Mouse (Mus musculus) granulocyte monocyte progenitor cell, adult 5-6 weeks (primary cell): ENCODE measurements around the gene Map2k2. TPM values are rescaled to one million over a fixed set of nuclear protein-coding genes. Genes with fewer than 3 reads are reported as not detected.
"Not testable (repeated sequence)": the region's sequence is repeated elsewhere in the genome, so short reads cannot be mapped to it uniquely, and the experiment has no call there.

Experiments
- ATAC-seq: replicated peaks from 2 replicates; pipeline ENCODE4 v1.8.0; 2016; ENCODE audit warnings: mild to moderate bottlenecking, moderate TSS enrichment, inconsistent platforms; ENCODE audit not compliant: poor library complexity, severe bottlenecking
- total RNA-seq, 2 experiments: library from RNA; stranded (forward) in 1 of 2; stranded (reverse) in 1 of 2; fragments of 200-712, 200-1000 nt in 1 of 2; fragments of >200 nt in 1 of 2; fragmentation: Nextera tagmentation in 1 of 2; gene quantifications; 2 replicates each; pipeline ENCODE4 v1.2.3; 2014 to 2017

The Map2k2 gene
- total RNA-seq (2014; fragmentation: Nextera tagmentation) = 35.0 and 72.7 TPM in 2 replicates
- total RNA-seq (2017) = 46.7 and 50.8 TPM in 2 replicates

- peak; percentile 82 for ATAC-seq
Measured at GRCm38 (mm10) chr10:81105565-81106112, at the start of gene Map2k2. Map2k2 (plus strand) TSS chr10:81105915.

DNA sequence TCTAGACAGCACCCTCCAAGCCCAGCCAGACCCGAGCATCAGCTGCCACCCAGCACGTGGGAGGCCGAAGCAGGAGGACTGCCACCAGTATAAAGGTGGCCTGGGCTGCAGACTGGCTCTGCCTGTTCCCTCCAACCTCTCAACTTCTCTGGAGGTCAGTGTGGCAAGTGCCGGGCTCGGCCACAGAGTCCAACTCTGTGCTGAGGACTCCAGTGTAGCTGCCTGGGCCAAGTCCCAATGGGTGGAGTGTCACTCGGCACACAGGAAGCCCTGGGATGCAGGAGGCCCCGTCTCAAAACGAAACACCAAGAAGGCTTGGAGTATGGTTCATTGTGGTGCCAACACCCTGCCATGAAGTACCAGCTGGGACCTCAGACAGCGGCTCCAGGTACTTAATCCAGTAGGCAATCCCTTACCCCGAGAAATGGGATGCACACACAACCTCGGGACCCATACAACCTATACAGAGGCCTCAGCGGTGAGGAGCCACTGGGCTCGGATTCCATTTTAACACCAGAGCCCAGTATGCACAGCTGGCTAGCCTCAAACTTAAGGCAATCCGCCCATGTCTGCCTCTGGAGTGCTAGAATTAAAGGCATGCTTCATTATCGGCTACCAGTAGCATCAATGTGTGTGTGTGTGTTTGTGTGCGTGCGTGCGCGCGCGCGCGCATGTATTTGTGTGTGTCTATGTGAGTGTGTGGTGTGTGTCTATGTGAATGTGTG, 48.1 kb upstream of the Map2k2 start:
- no peak for ATAC-seq

DNA sequence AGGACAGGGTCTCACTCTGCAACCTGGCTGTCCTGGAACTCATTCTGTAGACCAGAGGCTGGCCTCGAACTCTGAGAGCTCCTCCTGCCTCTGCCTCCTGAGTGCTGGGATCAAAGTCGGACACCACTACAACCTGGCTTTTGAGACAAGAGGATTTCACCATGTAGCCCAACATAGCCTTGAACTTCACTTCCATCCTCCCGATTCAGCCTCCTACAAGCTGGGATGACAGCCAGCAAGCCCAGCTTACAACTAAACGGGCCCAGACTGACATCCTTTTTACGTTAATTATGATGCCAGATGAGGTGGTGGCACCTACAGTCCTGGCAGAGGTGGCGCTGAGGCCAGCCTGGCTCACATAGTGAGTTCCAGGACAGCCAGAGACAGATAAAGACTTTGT, 46.8 kb upstream of the Map2k2 start:
- no peak for ATAC-seq

- peak; percentile 98 for ATAC-seq
Measured at GRCm38 (mm10) chr10:81059603-81060543, 45.8 kb upstream of the Map2k2 start, which contains the start of gene Sgta. Sgta (minus strand) TSS chr10:81060181.

GRCm38 (mm10) chr10:81062710-81063109, 43.0 kb upstream of the Map2k2 start:
- no peak for ATAC-seq

DNA sequence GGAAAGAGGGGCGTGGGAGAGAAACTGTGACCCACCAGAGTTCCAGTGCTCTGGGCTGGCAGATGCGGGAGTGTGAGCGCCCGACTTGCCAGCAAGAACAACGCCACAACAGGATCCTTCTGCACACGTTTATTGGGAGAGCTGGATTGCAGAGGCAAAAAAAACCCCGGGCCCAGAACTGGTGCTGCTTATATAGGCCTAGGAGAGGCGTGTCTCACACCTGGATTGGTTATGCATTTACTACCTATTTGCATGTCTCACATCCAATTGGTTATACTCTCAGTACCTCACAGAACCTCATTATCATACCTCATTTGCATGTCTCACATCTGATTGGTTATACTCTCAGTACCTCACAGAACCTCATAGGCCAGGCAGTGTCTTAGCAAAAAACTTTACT, 41.2 kb upstream of the Map2k2 start:
- not testable (repeated sequence) for ATAC-seq

- ATAC-seq = no peak
Measured at GRCm38 (mm10) chr10:81068706-81069105, 37.0 kb upstream of the Map2k2 start.

DNA sequence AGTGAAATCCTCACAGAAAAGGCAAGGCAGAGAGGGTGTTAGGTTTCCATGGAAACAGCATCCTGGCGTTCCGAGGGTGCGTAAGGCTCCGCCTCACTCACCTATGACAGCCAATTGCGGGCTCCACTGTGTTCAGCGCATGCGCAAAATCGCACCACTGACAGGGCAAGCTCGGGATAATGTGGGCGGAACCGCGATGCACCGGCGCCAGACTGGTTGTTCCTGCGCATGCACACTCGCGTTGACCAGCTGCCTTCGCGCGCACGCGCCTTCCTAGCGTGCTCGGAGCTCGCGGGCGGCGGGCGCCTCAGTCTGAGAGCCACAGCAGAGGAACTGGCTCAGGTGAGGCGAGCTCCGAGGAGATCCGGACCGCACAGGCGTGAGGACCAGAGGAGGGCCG, 35.9 kb upstream of the Map2k2 start, which contains the start of gene Thop1:
TSS of gene Thop1 (plus strand) at position 200 of the 400 bp plus-strand sequence.
- ATAC-seq = peak; percentile 94

GRCm38 (mm10) chr10:81072290-81072689, 33.4 kb upstream of the Map2k2 start:
- no peak for ATAC-seq

DNA sequence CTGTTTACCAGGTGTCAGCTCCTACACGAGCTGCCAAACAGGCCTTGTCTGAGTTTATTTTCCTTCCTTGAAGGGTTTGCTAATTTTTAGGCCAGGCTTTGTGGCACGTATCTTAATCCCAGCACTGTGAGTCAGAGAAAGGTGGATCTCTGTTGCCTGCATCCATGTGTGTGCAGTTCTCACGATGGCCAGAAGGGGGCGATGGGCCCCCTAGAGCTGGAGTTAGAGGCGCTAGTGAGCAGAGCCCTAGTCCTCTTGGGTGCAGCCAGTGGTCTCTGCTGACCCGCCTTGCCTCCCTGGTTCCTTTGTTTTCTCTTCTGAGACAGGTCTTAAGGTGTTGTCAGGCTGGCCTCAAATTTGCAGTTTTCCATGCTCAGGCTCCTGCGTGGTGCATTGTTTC, 32.3 kb upstream of the Map2k2 start:
- no peak for ATAC-seq

GRCm38 (mm10) chr10:81075734-81076133, 30.0 kb upstream of the Map2k2 start:
- ATAC-seq = no peak

- ATAC-seq = no peak
Measured at GRCm38 (mm10) chr10:81076356-81076755, 29.4 kb upstream of the Map2k2 start.

DNA sequence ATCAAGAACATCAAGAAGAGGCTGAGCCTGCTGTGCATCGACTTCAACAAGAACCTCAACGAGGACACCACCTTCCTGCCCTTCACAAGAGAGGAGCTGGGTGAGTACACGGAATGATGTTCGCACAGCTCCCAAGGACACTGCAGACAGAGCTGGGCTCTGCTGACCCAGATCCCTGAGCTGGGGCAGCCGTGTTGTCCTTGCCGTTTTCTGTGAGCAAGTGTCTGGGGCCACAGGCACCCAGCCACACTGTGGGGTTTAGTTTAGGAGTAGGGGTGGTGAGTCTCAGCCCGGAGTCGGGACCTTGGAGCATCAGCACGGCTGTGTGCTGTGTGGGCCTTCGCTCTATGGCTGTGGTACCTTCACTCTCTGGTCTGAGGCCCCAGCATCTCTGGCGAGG, 27.8 kb upstream of the Map2k2 start:
- no peak for ATAC-seq

GRCm38 (mm10) chr10:81080008-81080655, 25.6 kb upstream of the Map2k2 start:
- no peak for ATAC-seq

- peak; percentile 74 for ATAC-seq
Measured at GRCm38 (mm10) chr10:81082168-81082960, 23.4 kb upstream of the Map2k2 start.

DNA sequence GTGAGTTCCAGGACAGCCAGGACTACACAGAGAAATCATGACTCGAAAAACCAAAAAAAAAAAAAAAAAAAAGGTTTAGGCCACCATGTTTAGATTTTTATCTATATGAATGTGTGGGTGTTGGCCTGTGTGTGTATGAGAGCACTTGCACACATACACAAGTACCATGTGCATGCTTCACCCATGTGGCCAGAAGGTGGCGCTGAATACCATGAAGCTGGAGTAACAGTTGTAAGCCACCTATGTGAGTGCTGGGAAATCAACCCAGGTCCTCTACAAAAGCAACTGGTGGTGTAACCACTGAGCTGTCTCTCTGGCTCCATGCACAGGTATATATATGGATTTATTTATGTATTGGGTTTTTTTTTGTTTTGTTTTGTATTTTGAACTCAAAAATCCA, 18.7 kb upstream of the Map2k2 start:
- peak; percentile 30; the same call in 1 of the 2 replicates for ATAC-seq

GRCm38 (mm10) chr10:81089216-81089615, 16.5 kb upstream of the Map2k2 start:
- ATAC-seq = no peak

- ATAC-seq = no peak
Measured at GRCm38 (mm10) chr10:81090621-81091020, 15.1 kb upstream of the Map2k2 start.

GRCm38 (mm10) chr10:81092465-81093250, 13.1 kb upstream of the Map2k2 start:
- no peak for ATAC-seq
